Mouse (Mus musculus): Measurements from ENCODE around the gene Kdelr1.
"Not testable (repeated sequence)": the region's sequence is repeated elsewhere in the genome, so short reads cannot be mapped to it uniquely, and the experiment has no call there.

Gene Kdelr1

DNA sequence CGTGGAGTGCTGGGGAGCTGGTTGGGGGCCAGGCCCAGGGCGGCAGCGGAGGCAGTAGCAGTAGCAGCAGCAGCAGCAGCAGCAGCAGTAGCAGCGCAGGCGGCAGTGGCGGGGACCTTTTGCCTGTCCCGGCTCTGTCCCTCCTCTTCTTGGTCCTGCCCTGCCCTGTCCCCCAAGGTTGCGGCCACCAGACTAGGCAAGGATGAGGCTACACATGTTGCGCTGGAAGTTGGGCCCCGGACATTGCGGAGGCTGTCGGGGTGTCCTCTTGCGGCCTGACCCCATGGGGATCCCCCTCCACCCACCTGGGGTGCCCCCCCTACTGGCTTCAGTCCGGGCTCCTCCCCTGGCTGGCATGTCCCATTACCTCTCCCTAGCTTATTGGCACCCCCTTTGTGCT lies 2.8 kb upstream of the Kdelr1 start:
- DNase-seq (ENCODE audit: low read depth in 1 of 2, low spot score in 2 of 2), result no peak

GRCm38 (mm10) chr7:45870282-45871058 lies 2.1 kb upstream of the Kdelr1 start:
- no peak for DNase-seq (ENCODE audit: low read depth in 1 of 2, low spot score in 2 of 2)

DNA sequence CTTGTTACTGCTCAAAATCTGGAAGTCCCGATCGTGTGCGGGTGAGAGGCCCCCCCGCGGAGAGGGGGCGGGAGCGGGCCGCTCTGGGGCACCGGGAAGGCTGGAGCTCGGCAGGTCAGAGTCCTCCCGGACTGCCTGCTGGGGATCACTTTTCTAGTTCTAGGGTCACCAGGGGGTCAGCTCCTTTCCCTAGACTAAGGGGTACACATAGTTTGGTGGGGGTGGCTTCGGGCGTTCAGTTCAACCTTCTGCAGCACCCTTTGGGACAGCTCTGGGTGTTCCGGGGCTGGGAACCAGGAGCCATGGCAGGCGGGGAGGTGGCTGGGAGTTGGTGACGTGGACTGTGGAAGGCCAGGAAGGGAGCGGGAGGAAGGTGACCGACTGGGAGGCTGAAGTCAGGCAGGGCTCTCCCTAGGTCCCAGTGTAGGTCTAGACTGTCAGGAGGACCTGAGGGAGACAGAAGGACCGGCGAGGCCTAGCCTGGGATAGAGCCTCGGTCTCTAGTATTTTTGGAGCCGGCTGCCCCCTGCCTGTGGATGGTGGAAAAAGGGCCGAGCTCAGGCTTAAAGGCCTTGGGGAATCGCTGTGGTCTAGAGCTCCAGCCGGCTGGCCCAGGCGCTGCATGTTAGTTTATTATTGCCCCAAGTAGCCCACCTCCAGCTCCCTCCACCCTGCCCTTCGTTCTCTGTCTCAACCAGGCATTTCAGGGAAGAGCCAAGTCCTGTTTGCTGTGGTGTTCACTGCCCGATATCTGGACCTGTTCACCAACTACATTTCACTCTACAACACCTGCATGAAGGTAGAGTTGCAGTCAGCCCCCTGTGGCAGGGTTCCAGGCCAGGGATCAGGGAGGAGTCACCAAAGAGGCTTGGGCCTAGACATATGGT lies 732 bp downstream of the Kdelr1 start:
- peak in 1 of 2 experiments; percentile 34 for DNase-seq (ENCODE audit: low read depth in 1 of 2, low spot score in 2 of 2)

- DNase-seq (ENCODE audit: low read depth in 1 of 2, low spot score in 2 of 2), result no peak
Measured at GRCm38 (mm10) chr7:45876895-45877294, 4.3 kb downstream of the Kdelr1 start.

DNA sequence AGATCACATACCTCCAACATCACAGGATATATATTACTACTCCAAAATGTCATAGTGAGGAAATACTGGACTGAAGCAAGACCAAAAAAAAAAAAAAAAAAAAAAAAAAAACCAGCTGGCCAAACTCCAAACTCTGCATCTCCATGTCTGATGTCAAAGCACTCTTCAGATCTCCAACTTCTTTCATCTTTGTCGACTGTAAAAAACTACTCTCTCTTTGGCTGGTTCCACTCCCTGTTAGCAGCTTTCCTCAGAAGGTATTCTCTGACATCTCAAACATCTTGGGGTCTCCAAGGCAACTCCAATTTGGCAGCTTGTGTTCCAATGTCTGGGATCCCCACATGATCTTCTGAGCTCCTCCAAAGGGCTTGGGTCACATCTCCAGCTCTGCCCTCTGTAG lies 5.7 kb downstream of the Kdelr1 start, which contains the start of gene Grin2d:
Gene Grin2d (minus strand): TSS at position 101 of the 400 bp plus-strand sequence.
- not testable (repeated sequence) for DNase-seq (ENCODE audit: low read depth in 1 of 2, low spot score in 2 of 2)

DNA sequence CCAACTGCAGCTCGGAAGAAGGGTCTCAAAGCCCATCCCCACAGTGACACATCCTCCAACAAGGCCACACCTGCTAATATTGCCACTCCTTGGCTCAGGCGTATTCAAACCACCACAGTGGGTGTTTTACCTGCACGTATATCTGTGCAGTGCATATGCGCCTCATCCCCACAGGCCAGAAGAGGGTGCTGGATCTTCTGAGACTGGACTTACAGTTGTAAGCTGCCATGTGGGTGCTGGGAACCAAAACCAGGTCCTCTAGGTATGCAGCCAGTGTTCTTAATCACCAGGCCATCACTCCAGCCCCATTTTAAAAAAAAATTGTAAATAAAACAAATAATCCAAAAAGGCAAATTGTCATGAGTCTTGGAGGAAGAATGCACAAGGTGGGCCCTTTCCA lies 8.0 kb downstream of the Kdelr1 start:
- no peak for DNase-seq (ENCODE audit: low read depth in 1 of 2, low spot score in 2 of 2)

GRCm38 (mm10) chr7:45881011-45881410 lies 8.4 kb downstream of the Kdelr1 start:
- DNase-seq (ENCODE audit: low read depth in 1 of 2, low spot score in 2 of 2), result no peak

- DNase-seq (ENCODE audit: low read depth in 1 of 2, low spot score in 2 of 2), result no peak
Measured at GRCm38 (mm10) chr7:45887246-45887645, 14.7 kb downstream of the Kdelr1 start.

DNA sequence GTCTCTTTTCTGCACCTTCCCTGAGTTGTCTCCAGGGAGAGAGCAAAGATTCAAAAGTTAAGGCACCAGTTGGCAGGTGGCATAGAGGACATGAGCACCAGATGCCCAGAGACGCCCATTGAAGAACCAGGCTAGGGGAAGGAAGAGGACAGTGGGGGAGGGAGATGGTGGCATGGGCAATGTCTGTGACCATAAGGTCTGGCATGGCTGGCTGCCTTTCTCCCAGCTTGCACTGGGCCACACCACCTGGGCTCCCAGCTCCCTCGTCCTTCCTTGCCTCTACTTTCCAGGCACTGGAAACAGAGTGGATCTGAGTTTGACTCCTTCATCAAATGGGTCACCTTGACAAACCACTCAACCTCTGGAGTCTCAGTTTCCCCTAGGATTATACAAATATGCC lies 20.1 kb downstream of the Kdelr1 start:
- DNase-seq (ENCODE audit: low read depth in 1 of 2, low spot score in 2 of 2), result no peak

- DNase-seq (ENCODE audit: low read depth in 1 of 2, low spot score in 2 of 2), result no peak
Measured at GRCm38 (mm10) chr7:45895931-45896516, 23.5 kb downstream of the Kdelr1 start.

DNA sequence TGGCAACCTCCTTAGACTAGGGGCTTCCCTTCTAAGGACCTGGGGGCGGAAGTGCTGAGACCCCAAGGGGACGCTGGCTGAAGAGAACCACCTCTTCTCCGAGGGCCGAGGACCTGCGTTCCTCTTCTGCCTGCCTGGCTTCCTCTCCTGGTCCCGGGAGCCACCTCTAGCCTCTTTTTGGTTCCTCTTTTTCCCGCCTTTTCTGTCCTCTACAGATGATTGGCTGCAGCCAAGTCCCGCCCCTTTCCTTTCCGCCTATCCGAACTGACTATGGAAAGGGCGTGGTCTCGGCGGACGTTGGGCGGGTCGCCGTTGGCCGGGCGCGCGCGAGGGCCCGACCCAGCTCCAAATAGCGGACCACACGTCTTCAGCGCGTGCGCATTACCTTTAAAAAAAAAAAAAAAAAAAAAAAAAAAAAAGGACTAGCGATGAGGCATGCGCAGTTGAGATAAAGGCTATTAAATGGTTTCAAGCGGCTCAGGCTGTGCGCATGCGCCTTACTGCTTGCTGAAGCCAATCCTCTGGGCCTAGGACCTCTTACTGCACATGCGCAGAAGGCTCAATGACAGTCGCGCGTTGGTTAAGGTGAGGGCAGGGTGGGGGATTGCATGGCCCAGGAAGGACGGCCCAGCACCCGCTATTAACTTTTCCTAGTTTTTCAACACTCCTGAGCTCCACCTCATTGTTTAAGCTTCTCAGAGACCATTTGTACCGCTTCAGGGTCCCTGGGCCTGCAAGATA lies 24.1 kb downstream of the Kdelr1 start, which contains the start of the genes Syngr4 and Tmem143:
Gene Syngr4 (minus strand): TSS at position 198 of the 741 bp plus-strand sequence.
Gene Tmem143 (plus strand): TSS at position 425 of the 741 bp plus-strand sequence.
- peak; percentile 95 to 97 for DNase-seq (ENCODE audit: low read depth in 1 of 2, low spot score in 2 of 2)

DNA sequence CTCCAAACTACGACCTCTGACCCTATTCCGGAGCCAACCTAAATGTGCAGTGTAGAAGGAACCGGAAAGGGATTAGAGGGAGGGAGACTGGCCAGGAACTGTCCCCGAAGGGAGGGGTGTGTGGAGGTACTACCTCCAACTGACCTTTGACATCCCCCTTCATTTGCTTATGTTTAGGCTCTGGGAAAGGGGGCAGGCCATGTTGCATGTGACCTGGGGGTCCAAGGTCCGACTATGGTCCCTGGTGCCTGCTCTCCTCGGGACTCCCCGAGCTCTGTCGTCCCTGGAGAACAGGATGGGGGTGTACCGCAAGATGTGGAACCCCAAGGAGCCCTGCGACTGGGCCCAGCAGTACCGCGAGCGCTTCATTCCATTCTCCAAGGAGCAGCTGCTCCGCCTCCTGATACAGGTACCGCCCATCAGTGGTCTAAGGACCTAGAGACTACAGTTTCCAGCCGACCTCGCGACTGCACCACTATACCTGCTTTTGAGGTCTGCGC lies 24.7 kb downstream of the Kdelr1 start:
- no peak for DNase-seq (ENCODE audit: low read depth in 1 of 2, low spot score in 2 of 2)

- not testable (repeated sequence) for DNase-seq (ENCODE audit: low read depth in 1 of 2, low spot score in 2 of 2)
Measured at GRCm38 (mm10) chr7:45898125-45898524, 25.6 kb downstream of the Kdelr1 start.

GRCm38 (mm10) chr7:45901562-45901961 lies 29.0 kb downstream of the Kdelr1 start:
- DNase-seq (ENCODE audit: low read depth in 1 of 2, low spot score in 2 of 2), result no peak

- DNase-seq (ENCODE audit: low read depth in 1 of 2, low spot score in 2 of 2), result no peak
Measured at GRCm38 (mm10) chr7:45902481-45903002, 30.0 kb downstream of the Kdelr1 start.

DNA sequence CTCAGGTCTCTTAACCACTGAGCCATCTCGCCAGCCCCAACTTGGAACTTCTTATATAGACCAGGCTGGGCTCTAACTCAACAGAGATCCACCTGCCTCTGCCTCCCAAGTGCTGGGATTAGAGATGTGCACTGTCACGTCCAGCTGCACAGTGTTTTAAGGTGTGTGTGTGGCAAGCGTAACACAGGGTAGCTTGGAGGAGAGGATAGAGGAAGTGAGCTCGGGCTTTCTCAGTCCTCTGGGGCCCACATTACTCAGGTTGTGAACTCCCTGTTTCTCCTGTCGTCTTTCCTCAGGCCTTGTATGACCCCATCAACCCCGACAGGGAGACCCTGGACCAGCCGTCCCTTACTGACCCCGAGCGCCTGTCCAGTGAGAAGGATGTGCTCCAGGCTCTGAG lies 34.0 kb downstream of the Kdelr1 start:
- no peak for DNase-seq (ENCODE audit: low read depth in 1 of 2, low spot score in 2 of 2)

- no peak for DNase-seq (ENCODE audit: low read depth in 1 of 2, low spot score in 2 of 2)
Measured at GRCm38 (mm10) chr7:45908384-45908783, 35.8 kb downstream of the Kdelr1 start.

- no peak for DNase-seq (ENCODE audit: low read depth in 1 of 2, low spot score in 2 of 2)
Measured at GRCm38 (mm10) chr7:45909145-45909544, 36.6 kb downstream of the Kdelr1 start.

DNA sequence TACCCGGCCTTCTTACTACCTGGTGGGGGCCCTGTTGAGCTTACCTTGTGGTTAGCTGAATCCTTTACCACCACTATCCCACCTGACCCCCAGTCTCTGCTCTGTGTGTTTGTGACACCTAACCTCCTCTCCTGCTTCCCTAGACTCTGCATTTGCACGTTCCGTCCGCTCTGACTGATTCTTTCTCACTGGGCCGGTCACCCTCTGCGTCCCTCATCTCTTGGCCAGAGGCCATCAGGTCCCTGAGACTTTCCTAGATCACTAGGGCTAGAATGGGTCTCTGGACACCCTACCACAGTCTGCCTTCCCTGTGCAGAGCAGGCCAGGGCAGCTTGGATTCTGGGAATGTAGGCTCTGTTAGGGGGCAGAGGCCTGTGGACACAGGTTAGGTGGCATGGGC lies 41.5 kb downstream of the Kdelr1 start:
- DNase-seq (ENCODE audit: low read depth in 1 of 2, low spot score in 2 of 2), result no peak

- DNase-seq (ENCODE audit: low read depth in 1 of 2, low spot score in 2 of 2), result no peak
Measured at GRCm38 (mm10) chr7:45915011-45915410, 42.4 kb downstream of the Kdelr1 start.
